Mouse (Mus musculus): ENCODE results near the gene Olfr1298. TPM values are rescaled to one million over a fixed set of nuclear protein-coding genes. Genes with fewer than 3 reads are reported as not detected.

The Olfr1298 gene
- not detected for total RNA-seq (2021)
- long read RNA-seq, experiment 1, result 0 reads
- long read RNA-seq, experiment 2, result 0 reads

- no peak for DNase-seq
Observed at GRCm38 (mm10) chr2:111649101-111649500, at the start of gene Olfr1298. Gene Olfr1298, minus strand, starts transcription at chr2:111649201.

- DNase-seq, result no peak
Observed at GRCm38 (mm10) chr2:111661119-111661518, 12.1 kb upstream of the Olfr1298 start, which contains the start of gene Olfr1299. Gene Olfr1299, plus strand, starts transcription at chr2:111661419.

- no peak for DNase-seq
Observed at GRCm38 (mm10) chr2:111626397-111626796, 22.6 kb downstream of the Olfr1298 start, which contains the start of gene Olfr1297. Gene Olfr1297, minus strand, starts transcription at chr2:111626497.

Other genes starting within 250 kb of the Olfr1298 start
- not detected for gene Olfr1286, start 226.1 kb downstream of the Olfr1298 start, total RNA-seq (2021)
- not detected for gene Olfr1287, start 200.1 kb downstream of the Olfr1298 start, total RNA-seq (2021)
- not detected for gene Olfr1288, start 175.1 kb downstream of the Olfr1298 start, total RNA-seq (2021)
- gene Olfr1289, start 168.4 kb downstream of the Olfr1298 start, total RNA-seq (2021), result not detected
- gene Olfr1290, start 155.4 kb downstream of the Olfr1298 start, total RNA-seq (2021), result not detected
- not detected for gene Olfr1291-ps1, start 152.0 kb downstream of the Olfr1298 start, total RNA-seq (2021)
- not detected for gene Olfr1293-ps, start 124.0 kb downstream of the Olfr1298 start, total RNA-seq (2021)
- not detected for gene Olfr1294, start 108.9 kb downstream of the Olfr1298 start, total RNA-seq (2021)
- gene Olfr1295, start 79.5 kb downstream of the Olfr1298 start, total RNA-seq (2021), result not detected
- not detected for gene Olfr1297, start 22.7 kb downstream of the Olfr1298 start, total RNA-seq (2021)
- gene Olfr1299, start 12.2 kb upstream of the Olfr1298 start, total RNA-seq (2021), result not detected
- gene Olfr1301, start 101.8 kb upstream of the Olfr1298 start, total RNA-seq (2021), result not detected
- gene Olfr1302, start 128.2 kb upstream of the Olfr1298 start, total RNA-seq (2021), result not detected
- gene Olfr1303, start 171.1 kb upstream of the Olfr1298 start, total RNA-seq (2021), result not detected
- gene Olfr1305, start 227.9 kb upstream of the Olfr1298 start, total RNA-seq (2021), result not detected

Data from gastrocnemius, postnatal 25 days (tissue).